Mouse (Mus musculus) erythroblast, embryonic 14.5 days (primary cell): ENCODE results near the gene Fry.

Source experiments
- GATA1 ChIP-seq: IDR thresholded peaks from 2 replicates; pipeline ENCODE4 v1.6.1; 2012; ENCODE audit warnings: low read length, inconsistent platforms, mixed read lengths
- TAL1 ChIP-seq: IDR thresholded peaks from 3 replicates; pipeline ENCODE4 v1.6.1; 2012; ENCODE audit warnings: low read length, inconsistent platforms, mixed read lengths

DNA sequence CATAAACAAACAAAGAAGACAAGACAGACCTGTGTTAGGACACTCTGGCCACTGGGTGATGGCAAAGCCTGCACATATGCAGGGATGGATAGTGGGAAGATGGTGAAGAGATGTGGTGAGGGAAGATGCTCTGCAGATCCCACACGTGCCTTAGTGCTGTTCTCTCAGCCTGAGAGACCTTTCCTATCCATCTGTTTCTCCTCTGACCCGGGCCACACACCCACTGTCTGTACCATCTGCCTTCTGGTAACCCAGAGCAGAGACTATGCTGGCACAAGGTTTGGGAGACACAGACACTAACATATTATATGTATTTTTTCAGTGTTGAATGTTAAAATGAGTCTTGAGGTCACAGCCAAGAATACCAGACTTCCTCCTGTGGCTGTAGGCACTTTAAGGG is 183.7 kb downstream of the Fry start:
- TF ChIP-seq TAL1 (no peak), GATA1 (no peak)
